Mouse (Mus musculus) adrenal gland (tissue): ENCODE data around the gene Bend3.

ENCODE experiments used
- intact Hi-C: fragments of 180-260 bp; cut with DNase I; formaldehyde crosslinking; loops from one replicate; pipeline ENCODE4 v1.15.1; 2025

Gene Bend3

DNA sequence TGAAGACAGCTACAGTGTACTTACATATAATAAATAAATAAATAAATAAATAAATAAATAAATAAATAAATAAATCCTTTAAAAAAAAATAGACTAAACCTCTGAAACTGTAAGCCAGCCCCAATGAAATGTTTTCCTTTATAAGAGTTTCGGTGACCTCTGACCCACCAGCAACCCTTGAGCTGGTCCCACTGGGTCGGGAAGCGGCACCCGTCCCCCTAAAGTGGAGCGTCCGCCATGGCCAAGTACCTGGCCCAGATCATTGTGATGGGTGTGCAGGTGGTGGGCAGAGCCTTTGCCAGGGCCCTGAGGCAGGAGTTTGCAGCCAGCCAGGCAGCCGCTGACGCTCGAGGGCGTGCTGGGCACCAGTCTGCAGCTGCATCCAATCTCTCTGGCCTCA, 45.3 kb downstream of the Bend3 start, which contains the start of gene Gm9803:
Gene Gm9803, plus strand, starts transcription at position 154 of the 400 bp plus-strand sequence.
- intact Hi-C loops, result loop anchor here (5.0 kb wide), 1 partner anchor 37 kb away; no protein-coding TSS in a partner anchor

DNA sequence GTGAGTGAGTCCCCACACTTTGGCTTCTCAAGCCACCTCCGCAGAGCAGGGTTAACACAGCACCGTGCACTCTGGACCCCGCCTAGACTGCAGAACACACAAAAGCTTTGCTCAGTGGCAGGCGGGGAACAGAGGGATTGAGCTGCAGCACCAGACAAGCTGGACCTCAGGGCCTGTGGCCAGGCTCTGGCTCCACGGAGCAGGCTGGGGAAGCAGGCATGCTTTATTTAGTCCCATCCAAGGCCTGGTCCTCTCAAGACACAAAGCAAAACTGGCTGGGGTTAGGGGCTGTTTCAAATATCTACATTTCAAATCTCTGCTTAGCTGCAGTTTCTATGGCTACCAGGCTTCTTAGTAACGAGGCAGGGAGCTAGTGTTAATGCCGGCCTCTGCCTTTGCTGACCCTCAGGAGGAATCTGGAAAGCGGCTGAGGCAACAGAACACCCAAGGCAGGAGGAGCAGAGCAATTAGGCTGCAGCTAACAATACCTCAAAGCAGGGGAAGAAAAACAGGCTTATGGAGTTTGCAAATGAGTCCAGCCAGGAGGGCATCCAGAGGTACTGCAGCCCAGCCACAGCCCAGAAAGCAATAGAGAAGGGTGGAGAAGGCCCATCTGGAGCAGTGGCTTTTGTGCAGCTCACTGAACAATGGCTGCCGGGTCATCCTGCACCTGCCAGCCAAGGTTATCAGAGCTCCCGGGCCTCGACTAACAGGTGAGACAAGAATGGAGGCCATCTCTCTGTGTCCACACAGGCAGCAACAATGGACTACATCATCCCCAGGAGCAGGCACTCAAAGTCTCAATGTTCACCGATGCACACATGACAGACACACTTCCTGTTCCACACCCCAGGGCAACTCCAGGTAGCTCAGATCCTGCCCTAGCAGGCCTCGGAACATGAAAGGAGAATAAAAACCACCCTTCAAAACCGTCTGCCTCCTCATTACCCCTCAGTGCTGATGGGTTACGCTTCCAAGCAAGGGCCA, 48.9 kb downstream of the Bend3 start:
- intact Hi-C loops, result no loop called here

DNA sequence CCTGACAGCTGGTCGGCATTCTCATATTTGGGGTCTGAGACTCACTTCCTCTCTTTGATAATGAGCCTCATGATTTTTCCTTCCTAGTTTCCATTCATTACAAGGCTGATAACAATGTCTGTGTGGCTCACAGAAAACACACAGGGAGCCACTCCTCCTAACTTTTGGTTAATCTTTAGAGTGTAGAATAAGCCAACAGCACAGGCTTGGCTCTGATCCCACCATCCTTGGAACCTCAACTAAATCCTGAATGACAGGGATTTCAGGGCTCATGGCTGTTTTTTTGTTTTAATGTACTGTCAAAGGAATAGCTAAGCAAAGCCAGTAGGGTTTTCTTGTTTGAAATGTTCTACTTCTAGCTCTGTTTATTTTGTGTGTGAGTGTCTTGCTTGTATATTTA, 55.8 kb downstream of the Bend3 start:
- intact Hi-C loops, result no loop called here

GRCm38 (mm10) chr10:43537652-43538051, 59.0 kb downstream of the Bend3 start:
- intact Hi-C loops, result no loop called here

GRCm38 (mm10) chr10:43538831-43539230, 60.2 kb downstream of the Bend3 start:
- intact Hi-C loops, result no loop called here

GRCm38 (mm10) chr10:43539746-43540310, 61.2 kb downstream of the Bend3 start:
- intact Hi-C loops, result loop anchor here (2.0 kb wide), 1 partner anchor 61 kb away; the partner anchor contains the start of gene Bend3

GRCm38 (mm10) chr10:43540442-43541152, 62.0 kb downstream of the Bend3 start, which contains the start of gene 1700021F05Rik:
Gene 1700021F05Rik (minus strand): TSS chr10:43540994.
- intact Hi-C loops, result loop anchor here (2.0 kb wide), 1 partner anchor 62 kb away; the partner anchor contains the start of gene Bend3

- intact Hi-C loops, result loop anchor here (2.0 kb wide), 1 partner anchor 62 kb away; the partner anchor contains the start of gene Bend3
Measured at GRCm38 (mm10) chr10:43541153-43541544, 62.5 kb downstream of the Bend3 start.

DNA sequence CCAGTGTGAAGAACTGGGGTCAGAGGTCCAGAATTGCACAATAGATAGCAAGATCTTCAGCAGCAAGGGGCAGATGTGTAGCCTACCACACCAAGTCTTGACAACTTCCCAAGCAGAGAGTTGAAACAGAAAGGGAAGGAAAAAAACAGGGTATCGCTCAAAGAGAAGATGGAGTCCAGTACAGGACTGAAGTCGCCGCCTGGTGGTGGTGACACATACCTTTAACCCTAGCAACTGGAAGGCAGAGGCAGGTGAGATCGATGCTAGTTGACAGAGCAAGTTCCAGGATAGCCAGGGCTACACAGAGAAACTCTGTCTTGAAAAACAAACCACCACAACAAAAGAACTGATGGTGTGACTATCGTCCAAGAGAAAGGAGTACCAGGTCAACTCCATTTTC, 70.8 kb downstream of the Bend3 start:
- intact Hi-C loops, result no loop called here

DNA sequence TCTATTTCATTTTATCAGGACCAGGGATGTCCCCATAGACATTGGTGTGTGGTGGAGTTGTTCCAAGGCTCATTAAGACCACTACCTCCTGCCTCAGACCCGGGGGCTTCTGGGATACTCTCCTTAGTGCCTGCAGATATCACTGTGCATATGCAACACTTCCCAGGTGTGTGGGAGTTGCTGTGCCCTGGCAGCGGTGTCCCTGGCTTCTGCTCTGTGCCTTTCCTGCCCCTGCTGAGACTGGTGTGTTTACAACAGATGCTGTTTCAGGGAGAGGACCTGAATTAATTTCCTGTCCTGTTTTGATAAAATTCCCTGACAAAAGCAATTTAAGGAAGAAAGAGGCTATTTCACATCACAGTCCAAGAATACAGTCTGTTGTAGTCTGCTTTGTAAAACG, 72.3 kb downstream of the Bend3 start:
- intact Hi-C loops, result no loop called here

- intact Hi-C loops, result no loop called here
Measured at GRCm38 (mm10) chr10:43551388-43551787, 72.8 kb downstream of the Bend3 start.

GRCm38 (mm10) chr10:43557630-43558165, 79.1 kb downstream of the Bend3 start:
- intact Hi-C loops, result no loop called here

DNA sequence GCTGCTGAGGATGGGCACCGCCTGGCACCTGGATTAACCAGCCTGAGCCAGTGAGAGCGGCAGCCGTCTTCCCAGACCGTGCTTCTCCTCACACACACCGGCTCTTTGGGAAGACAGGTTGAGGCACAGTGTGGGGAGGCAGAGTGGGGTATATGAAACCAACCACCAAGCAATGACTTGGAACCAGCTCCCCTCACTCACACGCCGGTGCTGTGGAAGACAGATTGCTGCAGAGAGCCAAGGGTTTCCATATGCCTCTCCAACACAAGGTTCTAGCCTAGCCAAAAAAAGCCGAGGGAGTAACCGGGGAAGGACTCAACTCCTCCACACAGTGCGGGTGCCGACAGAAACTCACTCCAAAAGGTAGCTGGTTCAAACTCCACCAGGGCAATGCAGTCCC, 80.7 kb downstream of the Bend3 start:
- intact Hi-C loops, result no loop called here

- intact Hi-C loops, result no loop called here
Measured at GRCm38 (mm10) chr10:43560765-43561164, 82.1 kb downstream of the Bend3 start.

GRCm38 (mm10) chr10:43561311-43561710, 82.7 kb downstream of the Bend3 start:
- intact Hi-C loops, result no loop called here
